Mouse (Mus musculus) embryo, embryonic 9.5 days (tissue): ENCODE measurements around the gene Cdkn2aipnl.

Experiments used
- DNase-seq: peaks from one replicate; pipeline ENCODE4 v3.0.0-alpha.2; 2017; ENCODE audit errors: extremely low spot score

The Cdkn2aipnl gene

DNA sequence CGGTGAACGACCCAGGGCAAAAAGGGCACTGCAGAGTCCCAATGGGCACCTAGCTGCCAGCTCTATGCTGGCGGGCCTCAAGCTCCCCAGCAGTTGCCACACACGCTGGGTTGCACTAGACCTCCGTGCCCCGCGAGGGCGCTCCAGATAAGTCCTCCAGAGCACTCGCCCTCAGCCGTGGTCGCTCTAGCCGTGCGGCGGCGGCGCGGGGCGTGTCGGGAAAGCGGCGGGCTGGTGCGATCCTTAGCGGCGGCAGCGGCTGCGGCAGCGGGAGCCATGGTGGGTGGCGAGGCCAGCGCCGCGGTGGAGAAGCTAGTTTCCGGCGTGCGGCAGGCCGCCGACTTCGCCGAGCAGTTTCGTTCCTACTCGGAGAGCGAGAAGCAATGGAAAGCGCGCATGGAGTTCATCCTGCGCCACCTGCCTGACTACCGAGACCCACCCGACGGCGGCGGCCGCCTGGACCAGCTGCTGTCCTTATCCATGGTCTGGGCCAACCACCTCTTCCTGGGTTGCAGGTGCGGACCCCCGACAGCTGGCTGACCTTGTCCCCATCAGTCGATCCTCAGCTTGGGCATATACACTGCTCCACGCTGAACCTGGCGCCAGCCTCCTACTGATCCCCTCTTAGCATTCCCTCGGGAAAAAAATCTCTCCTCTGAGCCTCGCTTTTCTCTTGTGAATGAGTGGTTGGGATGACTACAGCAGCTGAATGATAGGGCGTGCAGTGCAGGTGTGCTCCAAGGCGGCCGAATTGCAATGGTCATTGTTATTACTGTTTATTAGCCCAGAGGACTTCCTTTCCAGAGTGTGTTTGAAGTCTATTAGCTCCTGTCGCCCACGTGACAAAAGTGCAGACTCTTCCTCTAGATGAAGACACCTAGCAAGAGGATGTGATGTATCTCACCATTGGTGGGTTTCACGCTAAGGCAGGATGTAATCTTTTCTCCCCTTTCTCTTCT, at the start of gene Cdkn2aipnl:
TSS of gene Cdkn2aipnl (plus strand) at position 219 of the 959 bp plus-strand sequence.
- DNase-seq, result peak; percentile 97

DNA sequence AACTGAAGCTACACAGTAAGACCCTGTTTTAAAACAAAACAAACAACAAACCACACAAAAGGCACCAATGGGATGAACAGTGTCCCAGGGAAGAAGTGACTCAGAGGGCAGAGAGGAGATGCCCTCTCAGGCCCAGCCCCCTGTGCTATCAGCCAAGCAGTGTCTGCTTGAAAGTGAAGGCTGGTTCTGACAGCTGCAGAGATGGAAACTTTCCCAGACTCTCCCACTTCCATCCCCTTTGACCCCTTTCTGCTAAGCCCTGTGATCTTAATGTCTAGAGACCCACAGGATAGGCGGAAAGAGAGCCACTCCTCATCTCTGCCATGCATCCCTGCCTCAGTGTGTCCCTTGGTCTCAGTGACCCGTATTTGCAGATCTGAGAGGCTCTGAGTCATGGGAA, 49.5 kb upstream of the Cdkn2aipnl start:
- DNase-seq, result no peak

DNA sequence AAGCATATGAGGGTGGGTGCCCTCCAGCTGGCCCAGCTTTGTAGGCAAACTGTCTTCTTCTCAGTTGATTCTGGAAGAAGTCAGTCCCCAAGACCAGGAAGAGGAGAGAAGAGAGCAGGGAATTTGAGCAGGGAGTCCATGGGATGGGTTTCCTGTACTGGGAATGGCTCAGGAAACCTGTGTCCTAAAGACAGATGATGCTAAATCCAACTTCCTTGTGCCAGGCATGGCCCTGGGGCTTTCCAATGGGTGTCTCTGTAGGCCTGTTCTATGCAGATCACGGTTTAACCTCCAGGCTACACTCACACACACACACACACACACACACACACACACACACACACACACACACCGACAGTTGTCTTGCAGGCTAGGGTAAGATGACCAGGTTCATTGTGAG, 48.9 kb upstream of the Cdkn2aipnl start:
- no peak for DNase-seq

DNA sequence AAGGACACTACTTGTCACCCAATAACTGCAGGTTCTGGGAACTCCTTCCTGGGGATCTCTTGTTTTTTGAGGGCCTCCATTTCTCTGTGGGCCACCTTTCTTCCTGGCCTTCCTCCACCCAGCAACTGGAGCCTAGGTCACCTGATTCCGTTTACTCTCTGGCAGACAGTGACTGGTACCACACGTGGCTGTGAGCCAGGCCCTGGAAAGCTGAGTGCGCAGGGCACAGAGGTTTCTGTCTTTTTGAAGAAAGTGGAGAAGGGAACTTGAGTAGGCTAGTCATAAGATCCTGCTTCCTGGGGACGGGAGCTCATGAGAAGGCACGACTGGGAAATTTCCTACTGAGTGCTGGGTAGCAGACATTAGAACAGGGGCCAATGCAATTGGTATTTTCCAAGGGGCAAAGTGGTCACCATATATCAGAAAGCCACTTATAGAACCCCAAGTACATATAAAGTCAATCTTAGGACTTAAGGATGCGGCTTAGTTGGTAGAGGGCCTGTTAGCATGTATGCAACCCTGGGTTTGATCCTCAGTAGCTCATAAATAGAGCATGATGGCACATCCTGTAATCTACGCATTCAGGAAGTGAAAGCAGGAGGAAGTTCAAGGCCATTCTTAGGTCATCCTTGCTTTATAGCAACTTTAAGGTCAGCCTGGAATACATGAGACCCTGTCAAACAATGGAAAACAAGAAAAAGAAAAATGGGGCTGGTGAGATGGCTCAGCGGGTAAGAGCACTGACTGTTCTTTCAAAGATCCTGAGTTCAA, 45.9 kb upstream of the Cdkn2aipnl start:
- DNase-seq, result no peak

DNA sequence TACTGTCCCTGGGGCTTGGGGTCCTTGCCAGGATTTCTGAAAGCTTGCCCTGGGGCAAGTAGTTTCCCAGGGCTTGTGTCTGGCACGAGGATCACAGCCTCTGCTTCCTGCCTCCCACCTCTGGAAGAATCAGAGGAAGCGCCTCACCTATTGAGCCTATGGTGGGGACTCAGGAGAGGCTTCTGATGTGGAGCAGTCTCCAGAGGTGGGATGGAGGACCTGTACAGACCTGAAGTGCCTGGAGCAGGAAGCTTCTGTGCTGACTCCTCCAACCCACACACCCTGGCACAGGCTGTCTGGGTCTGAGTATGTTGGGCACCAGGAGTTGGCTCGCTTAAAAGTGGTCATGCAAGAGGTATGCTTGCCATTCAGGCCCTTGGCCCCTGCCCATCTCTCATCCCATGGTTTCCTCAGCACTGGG, 45.0 kb upstream of the Cdkn2aipnl start:
- DNase-seq, result no peak

DNA sequence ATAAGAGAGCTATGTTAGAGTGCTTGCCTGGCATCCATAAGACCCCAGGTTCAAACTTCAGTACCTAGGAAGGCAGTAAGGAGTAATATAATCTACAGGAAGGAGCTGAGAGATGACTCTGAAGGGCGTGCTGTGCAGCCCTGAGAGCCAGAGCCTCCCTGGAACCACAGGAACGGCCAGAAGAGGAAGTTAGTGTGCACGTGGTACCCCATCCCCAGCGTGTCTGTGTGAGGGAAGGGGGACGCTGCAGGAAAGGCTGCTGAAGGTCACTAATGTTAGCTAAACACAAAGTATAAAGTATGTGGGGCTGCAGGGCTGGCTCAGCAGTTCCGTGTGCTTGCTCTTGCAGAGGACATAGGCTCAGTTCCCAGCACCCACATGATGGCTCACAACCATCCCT, 41.9 kb upstream of the Cdkn2aipnl start:
- DNase-seq, result no peak

DNA sequence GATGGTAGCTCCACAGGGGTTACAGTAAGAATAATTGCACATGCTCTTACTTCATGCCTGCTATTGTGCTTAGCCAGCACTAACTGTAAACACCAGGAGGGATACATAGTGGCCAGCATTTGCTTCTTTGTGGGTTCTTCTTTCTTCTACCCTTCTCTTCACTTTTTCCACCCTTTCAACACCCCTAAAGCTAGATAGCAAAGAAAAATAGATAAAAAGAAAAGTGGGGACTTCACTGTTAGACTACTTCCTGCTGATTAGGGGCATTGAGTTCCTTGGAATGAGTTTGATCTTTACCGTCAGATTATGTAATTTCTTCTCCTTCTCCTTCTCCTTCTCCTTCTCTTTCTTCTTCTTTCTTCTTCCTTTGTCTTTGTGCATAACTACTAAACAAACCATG, 41.1 kb upstream of the Cdkn2aipnl start:
- no peak for DNase-seq

DNA sequence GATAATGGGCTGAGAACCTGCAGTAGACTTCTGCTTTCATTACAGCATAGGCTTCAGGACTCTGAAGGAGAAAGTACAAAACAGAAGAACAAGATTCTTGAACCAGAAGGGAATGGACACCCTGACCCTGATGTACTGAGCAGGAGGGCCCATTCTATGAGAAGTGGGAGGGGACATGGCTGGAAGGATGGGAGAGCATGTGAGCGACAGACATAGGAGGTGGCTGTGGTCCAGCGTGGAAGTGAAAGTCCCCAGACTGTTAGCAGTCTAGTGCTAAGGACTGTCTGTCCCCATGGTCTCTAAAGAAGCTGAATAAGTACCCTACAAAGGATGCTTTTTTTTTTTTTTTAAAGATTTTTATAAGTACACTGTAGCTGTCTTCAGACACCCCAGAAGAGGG, 40.4 kb upstream of the Cdkn2aipnl start:
- DNase-seq, result no peak

DNA sequence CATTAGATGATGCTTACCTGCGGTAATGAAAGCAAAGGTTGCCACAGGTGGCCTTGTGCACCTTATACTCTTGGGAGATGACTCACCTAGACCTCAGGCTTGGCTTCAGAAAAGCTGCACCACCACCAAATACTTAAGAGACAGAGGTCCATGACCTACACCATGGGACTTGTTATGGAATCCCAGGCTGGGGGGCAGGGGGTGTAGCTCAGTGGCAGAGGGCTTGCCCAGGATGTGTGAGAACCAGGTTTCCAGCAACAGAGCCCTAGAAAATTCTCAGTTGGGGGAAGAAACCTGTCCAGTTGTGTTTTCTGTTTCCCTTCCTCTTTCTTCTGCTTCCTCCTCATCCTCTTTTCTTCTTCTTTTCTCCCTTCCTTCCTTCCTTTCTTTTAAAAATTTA, 36.3 kb upstream of the Cdkn2aipnl start:
- no peak for DNase-seq

DNA sequence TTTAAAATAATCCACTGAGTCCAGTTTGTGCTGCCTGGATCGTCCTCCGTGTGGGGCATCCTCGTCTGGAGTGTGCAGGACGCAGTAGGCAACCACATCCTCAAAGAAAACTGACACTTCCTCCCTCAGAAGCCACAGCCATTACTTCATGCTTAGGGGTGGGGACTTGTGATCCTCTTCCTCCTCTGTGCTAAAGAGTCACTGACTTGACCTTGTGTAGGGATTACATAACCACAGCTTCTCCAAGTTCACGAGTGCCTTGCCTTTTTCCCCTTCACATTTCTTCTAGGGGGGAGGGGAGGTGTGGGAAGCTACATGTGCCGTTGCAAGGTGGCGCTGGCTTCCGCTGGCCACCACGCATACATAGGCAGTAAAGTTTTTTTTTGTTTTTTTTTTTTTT, 35.7 kb upstream of the Cdkn2aipnl start:
- DNase-seq, result no peak

DNA sequence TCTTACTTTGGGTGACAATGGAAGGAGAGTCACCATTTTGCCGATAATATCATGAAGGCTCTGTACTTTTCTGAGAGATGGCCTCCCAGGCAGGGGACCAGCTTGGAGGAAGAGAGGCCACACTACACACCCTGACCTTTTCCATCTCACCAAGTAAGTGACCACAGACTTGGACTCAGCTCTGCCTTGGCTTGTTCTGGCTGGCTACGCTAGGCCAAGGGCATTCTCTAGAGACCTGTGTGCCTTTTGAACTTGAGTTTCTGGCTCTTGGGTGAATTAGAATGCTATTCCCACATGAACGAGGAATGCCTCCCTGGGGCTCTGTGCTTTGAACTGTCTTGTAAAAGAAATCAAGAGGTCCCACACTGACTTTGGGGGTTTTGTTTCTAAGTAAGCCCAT, 33.2 kb upstream of the Cdkn2aipnl start:
- DNase-seq, result no peak

DNA sequence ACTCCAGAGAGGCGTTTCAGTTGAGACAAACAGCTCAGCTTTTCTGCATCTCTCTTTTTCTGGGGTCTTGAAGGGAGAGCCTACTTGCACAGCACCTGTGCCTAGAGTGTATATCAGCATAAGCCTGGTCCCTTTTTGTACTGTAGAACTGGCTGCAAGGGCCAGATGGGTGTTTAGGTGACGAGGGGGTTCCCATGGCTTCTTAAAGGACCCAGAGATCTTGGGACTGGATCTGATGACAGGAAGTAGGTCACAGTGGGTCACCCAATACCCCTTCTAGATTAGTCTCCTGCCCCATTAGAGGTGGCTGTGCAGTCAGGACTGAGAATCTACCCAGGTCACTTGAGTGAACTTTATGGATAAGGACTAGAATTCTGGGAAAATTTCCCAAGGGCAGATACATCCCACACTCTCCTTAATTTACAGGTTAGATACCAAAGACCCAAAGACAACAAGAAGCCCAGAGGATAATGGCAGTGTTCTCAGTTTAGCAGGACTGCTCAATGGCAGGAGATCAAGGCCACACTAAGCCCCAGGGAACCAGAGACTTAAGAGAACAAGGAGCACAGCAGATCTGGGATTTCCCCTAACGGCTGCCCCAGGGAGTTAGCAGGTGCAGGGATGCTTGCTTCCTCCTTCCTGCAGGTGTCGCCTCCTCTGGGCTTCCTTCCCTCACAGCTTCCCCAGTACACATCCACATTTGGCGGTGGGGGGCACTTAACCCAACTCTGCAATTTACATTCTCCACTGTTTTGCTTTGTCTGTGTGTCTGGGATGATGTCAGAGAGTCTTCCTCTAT, 31.6 kb upstream of the Cdkn2aipnl start:
- DNase-seq, result no peak

DNA sequence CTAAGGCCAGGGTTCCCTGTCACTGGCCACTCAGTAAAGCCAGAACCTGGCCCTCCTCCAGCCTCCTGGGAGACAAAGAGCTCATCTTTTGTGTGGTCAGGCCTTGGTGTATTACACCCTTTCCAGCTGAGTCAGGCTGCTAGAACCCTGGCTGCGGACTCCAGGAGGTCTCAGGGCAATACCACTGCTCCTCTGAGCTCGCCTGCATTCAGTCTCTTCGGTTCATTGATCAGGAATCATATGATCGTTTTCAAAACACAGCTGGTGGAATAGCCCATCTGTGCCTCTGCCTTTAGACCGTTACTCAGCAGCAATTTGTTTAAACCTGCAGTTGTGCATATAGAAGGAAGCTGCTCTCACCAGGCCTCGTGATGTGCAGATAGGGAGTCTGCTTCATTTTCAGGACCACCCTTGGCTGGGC, 30.1 kb upstream of the Cdkn2aipnl start:
- DNase-seq, result no peak

DNA sequence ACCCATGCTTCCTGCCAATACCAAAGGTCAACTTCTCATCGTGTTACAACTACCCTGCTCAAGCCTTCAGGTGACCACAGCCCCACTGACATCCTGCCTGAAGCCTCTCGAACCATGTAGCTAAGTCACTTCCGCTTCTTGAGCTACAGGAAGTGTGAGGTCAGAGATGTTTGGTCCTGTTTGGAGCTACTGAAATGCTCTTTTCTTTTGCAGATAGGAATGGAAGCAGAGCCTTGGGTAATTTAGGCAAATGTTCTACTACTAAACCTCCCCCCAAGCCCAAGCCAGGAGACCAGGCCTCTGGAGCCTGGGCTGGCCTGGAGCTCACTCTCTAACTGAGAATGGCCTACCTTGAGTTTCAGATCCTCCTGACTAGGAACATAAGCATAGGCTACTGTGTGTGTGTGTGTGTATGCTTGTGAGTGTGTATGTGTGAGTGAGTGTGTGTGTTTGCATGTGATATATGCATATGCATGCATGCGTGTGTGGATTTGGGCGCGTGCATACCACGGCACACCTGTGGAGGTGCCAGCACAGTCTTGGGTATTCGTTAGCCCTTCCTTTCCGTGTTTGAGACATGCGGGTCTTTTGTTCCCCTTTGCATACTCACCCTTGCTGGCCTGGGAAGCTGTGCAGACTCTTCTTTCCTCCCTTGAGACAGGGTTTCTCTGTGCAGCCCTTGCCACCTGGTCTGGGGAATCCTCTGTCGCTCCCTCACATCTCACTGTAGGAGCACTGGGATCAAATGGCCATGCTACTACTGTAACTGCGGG, 28.5 kb upstream of the Cdkn2aipnl start:
- DNase-seq, result no peak

DNA sequence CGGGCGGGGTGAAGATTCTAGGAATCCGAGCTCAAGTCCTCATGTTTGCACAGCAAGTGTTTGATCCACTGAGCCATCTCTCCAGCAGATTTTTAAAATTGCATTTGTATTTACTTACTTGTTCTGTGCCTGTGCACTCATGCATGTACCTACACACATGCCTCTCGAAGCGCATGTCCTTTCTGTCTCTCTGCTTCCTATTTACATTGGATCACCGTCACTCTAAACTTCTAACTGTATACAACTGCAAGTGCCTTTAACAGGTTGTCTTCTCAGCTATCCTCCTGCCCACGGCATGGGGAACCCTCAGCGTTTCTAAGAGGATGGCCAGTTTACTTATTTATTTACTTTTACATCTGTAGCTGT, 27.9 kb upstream of the Cdkn2aipnl start:
- DNase-seq, result no peak

DNA sequence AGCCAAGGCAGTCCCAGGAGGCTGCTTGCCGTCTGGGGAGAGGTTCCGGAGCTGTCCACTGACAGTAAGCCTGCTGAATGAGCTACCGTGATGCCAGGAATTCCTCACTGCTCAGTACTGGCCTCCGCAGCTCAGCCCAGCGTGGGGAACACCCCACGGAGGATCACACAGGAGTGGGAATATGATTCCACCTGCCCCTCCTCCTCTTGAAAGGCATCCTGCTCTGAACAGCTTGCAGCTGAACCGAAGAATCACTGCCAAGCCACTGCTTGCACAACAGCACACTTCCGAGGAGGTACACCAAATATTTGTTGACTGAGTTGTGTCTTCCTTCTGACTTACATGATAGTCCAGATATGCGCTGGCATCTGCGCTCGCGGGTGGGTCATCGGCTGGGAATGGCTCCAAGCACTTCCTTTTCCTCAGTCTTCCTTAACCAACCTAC, 26.9 kb upstream of the Cdkn2aipnl start:
- DNase-seq, result no peak

DNA sequence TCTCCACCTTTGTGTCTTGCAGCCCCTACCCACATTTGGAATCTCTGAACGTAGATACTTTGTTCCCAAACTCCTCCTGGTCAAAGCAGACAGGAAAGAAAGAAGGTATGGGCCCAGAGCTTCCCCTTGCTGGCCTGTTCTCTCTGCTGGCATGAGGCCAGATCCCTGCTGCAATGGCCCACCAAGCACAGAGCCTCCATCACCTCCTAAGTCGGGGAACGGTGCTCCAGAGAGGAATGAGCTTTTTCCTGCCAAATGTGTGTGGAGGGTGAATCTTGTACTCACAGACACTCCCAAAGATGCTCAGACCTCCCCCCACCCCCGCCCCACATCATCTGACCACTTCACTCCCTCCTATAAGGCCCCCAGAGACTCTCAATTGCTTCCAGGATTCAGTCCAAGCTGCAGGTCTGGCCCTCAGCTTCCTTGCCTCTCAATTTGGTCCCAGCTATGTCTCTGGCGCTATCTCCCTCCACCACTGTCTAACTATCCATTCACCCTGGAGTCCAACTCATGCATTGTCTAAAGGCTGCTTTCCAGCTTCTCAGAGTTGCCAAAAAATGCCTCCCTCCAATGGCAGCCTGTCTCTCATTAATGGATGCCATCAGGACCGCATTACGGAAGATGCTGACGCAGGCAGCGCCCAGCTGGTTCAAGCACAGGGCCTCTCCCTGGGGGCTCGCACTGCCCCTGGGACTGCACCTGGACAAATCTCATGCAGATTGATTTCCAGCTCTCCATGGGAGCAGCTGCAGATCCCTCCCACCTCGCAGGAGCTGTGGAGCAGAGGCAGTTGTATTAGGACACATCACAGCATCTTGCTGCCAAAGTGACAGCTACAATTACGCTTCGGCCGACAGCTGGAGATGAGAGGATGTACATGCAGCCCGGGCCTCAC, 24.6 kb upstream of the Cdkn2aipnl start:
- no peak for DNase-seq

DNA sequence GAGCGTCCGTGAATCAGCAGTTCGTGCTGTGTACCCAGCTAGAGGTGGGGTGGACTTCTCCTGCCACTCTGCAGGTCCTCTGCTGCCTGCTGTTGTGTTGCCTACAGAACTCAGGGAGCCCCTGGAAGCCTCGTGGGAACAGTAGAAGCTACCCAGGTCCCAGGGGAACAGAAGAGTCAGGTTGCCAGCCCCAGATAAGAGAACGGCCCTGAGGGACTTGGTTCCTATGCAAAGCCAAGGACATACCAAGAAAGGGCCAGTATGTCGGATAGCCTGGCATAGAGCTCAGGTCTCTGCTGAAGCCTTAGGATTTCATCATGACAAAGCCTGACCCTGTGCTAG, 24.0 kb upstream of the Cdkn2aipnl start:
- no peak for DNase-seq

DNA sequence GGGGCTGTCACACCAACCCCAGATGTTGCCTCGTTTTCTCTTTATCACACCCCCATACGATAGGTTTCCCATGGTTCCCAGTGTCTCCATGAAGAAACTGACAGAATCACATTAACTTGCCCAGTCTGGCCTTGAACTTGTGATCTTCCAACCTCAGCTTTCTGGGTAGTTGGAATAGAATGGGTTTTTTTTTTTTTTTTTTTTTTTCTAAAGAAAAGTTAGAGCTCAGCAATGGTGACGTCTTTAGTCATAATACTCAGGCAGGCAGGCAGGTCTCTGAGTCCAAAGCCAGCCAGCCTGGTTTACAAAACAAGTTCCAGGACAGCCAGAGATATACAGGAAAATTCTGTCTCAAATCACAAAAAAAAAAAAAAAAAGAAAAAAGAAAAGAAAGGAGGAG, 23.2 kb upstream of the Cdkn2aipnl start:
- no peak for DNase-seq

DNA sequence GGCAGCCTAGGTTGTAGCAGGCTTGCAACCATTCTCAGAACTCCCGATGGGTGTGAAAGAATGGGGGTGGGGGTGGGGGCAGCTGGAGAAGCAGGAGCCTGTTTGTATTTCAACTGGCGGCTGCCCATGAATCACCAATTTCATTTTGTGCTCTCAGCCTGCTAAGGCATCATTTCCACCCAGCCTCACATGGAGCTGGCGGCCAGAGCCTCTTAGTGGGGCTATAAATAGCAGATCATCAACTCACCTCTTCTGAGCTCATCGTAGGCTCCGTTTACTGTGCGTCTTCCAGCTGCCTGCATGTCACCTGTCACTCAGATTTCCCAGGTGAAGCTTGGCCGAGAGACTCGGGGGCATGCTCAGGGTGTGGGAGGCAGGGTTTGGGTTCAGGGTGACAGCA, 21.9 kb upstream of the Cdkn2aipnl start:
- DNase-seq, result no peak
